Mouse (Mus musculus) hindbrain, embryonic 11.5 days (tissue): ENCODE data around the gene Sdk2. TPM values are rescaled to one million over a fixed set of nuclear protein-coding genes. Genes with fewer than 3 reads are reported as not detected.

Source experiments
- ATAC-seq: fragments of 200-750 bp; cut with Nextera tagmentation; 2 replicates; pipeline ENCODE4 v1.8.0; 2017; ENCODE audit warnings: mild to moderate bottlenecking, moderate TSS enrichment, moderate library complexity; ENCODE audit not compliant: low FRiP score
- DNase-seq: peaks from one replicate; pipeline ENCODE4 v3.0.0-alpha.2; 2015; ENCODE audit warnings: low spot score
- H3K27ac ChIP-seq: fragments of 300-500 bp; sonication (generic); 2 replicates; pipeline ENCODE4 v1.5.1; 2014; ENCODE audit warnings: mild to moderate bottlenecking, low read depth, low read length
- H3K27me3 ChIP-seq: fragments of 300-500 bp; sonication (generic); 2 replicates; pipeline ENCODE4 v1.6.1; 2014; ENCODE audit warnings: mild to moderate bottlenecking, low read length, moderate library complexity, mixed read lengths; ENCODE audit not compliant: control insufficient read depth, insufficient read depth
- H3K36me3 ChIP-seq: fragments of 300-500 bp; sonication (generic); 2 replicates; pipeline ENCODE4 v1.6.1; 2014; ENCODE audit warnings: mild to moderate bottlenecking, low read length, moderate library complexity, mixed read lengths; ENCODE audit not compliant: control insufficient read depth, insufficient read depth
- H3K4me1 ChIP-seq: fragments of 300-500 bp; sonication (generic); replicated peaks from 2 replicates; pipeline ENCODE4 v1.6.1; 2014; ENCODE audit warnings: low read length, mixed read lengths; ENCODE audit not compliant: control insufficient read depth, insufficient read depth
- H3K4me2 ChIP-seq: fragments of 300-500 bp; sonication (generic); replicated peaks from 2 replicates; pipeline ENCODE4 v1.6.1; 2014; ENCODE audit warnings: mild to moderate bottlenecking, low read depth, low read length
- H3K4me3 ChIP-seq: fragments of 300-500 bp; sonication (generic); 2 replicates; pipeline ENCODE4 v1.5.1; 2014; ENCODE audit warnings: low read depth, low read length
- H3K9ac ChIP-seq: fragments of 300-500 bp; sonication (generic); 2 replicates; pipeline ENCODE4 v1.6.1; 2014; ENCODE audit warnings: low read depth, low read length
- H3K9me3 ChIP-seq: fragments of 300-500 bp; sonication (generic); 2 replicates; pipeline ENCODE4 v1.6.1; 2016; ENCODE audit warnings: low read length; ENCODE audit not compliant: control insufficient read depth
- WGBS: fragments of 180-500 bp; shearing (Covaris S2); extraction: QIAGEN DNeasy Blood & Tissue Kit; methylation state at CpG from one replicate; pipeline ENCODE4 v1.1.7; 2014; 5-methylcytosine and 5-hydroxymethylcytosine counted together
- polyA plus RNA-seq: library from polyadenylated mRNA; unstranded; fragments of >200 nt; fragmentation: Nextera tagmentation; extraction: Ambion mirVana; gene quantifications from 2 replicates; pipeline ENCODE4 v1.2.1, GENCODE M21; 2014

The Sdk2 gene
- 2.9 and 4.2 TPM in 2 replicates for polyA plus RNA-seq

DNA sequence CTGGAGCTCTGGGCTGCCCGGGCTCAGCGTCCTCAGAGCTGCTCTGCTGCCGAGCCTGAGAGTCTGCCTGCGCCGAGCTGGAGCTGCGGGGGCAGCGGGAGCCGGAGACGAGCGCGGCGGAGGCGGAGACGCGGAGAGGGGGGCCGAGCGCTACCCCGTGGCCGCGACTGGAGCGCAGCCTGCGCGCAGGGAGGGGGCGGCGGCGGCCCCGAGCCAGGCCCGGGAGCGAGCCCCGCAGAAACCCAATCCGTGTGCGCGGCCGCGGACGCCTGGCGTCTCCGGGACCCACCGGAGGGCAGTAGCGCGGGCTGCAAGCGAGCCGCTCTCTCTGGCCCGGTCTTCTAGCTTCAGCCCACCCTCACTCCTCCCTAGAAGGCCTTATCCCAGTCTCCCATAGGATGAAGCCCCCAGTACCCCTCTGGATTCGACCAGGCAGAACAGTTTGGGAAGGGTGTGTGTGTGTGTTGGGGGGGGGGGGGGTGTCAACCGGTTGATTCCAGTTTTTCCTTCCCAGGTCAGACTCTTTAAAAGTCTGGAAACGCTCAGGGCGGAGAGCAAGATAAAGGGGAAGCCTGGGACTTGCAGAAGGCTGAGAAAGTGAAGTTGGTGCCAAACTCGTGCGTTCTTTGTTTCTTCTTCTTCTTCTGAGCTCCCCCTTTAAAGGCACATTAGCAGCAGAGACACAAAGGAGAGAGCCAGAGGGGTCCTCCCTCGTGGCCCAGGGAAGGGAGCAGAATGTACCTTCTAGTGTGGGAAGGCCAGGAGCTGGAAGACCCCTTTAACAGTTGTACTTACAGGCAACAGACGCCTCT is at the start of gene Sdk2:
Gene Sdk2 (minus strand): TSS at position 96 of the 812 bp plus-strand sequence.
- peaks cover 9% of the 10 kb centered on the region for H3K27me3 ChIP-seq
- H3K4me1 ChIP-seq, result peaks cover 18% of the 10 kb centered on the region
- WGBS, result 1% methylated on average over 47 of the region's 52 CpGs
- no peaks in the 10 kb centered on the region for H3K36me3 ChIP-seq
- no peaks in the 10 kb centered on the region for H3K9me3 ChIP-seq
- peak within 1 kb of the TSS; percentile 86 for H3K27ac ChIP-seq
- peak within 1 kb of the TSS; percentile 87 for H3K9ac ChIP-seq
- peak within 1 kb of the TSS; percentile 100 for H3K4me2 ChIP-seq
- DNase-seq (peak; percentile 83), ATAC-seq (peak; percentile 73)
- H3K4me3 ChIP-seq, result peak within 1 kb of the TSS; percentile 67

DNA sequence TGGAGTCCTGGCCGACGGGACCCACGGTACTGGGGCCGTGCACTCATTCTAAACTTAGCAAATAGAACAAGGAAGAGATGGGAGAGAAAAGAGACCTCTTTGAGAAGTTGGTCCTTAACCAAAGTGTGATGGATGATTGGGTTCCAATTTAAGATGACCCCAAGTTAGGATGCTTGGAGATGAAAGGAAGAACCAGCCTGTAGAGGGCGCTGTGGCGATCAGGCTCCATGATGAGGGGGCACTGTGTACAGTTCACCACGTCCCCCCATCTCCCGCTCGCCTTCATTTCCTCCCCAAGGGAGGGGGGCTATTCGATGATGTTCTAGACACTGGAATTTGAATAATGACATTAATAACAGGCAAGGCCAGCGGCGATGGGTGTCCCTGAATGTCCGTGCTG is 48.2 kb upstream of the Sdk2 start:
- ATAC-seq (no peak), DNase-seq (no peak)
- Histone ChIP-seq H3K27ac (no peak overlapping the region), H3K4me2 (no peak overlapping the region), H3K4me3 (no peak overlapping the region), H3K27me3 (no peaks in the 10 kb centered on the region), H3K9me3 (no peaks in the 10 kb centered on the region), H3K4me1 (no peaks in the 10 kb centered on the region), H3K9ac (no peak overlapping the region), H3K36me3 (no peaks in the 10 kb centered on the region)
- 82% methylated on average over 13 of the region's 13 CpGs for WGBS

DNA sequence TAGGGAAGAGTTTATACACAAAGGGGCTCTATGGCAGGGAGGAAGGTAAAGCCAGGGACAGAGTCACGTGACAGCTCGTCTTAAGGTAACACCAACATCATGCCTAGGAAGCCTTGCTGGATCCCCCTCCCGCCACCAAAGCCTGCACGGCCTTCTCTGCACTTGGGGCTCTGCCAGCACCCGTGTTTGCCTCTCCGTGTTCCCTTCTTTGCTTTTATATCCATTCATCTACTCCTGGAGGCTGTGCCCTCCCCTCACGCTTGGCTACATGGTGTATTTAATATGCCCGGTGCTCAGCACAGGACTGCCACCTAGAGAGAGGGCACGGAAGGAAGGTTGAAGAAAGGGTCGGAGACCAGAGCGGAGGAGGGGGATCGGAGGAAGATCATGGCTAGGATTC is 47.8 kb upstream of the Sdk2 start:
- H3K27ac ChIP-seq, result no peak overlapping the region
- no peak overlapping the region for H3K4me2 ChIP-seq
- no peak overlapping the region for H3K9ac ChIP-seq
- no peaks in the 10 kb centered on the region for H3K4me1 ChIP-seq
- H3K4me3 ChIP-seq, result no peak overlapping the region
- H3K27me3 ChIP-seq, result no peaks in the 10 kb centered on the region
- no peaks in the 10 kb centered on the region for H3K36me3 ChIP-seq
- WGBS, result 82% methylated on average over 12 of the region's 12 CpGs
- ATAC-seq, result no peak
- no peak for DNase-seq
- no peaks in the 10 kb centered on the region for H3K9me3 ChIP-seq

DNA sequence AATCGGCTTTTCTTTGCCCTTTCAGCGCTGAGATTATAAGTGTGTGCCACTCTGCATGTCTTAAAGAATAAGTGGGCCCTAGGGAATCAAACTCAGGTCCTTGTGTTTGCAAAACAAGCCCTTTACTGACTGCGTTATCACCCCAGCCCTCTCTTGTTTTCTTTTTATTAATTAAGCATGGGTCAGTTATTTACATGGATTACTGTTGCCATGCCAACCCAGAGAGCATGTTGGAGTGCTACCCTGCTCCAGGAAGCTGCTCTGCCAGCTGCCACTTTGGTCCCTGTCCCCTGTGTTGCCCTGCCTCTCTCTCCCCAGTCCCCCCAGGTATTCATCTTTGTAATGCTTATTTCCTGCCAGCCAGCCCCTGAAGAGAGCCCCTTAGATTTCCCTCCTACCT is 44.0 kb upstream of the Sdk2 start:
- Histone ChIP-seq H3K9me3 (no peaks in the 10 kb centered on the region), H3K27ac (no peak overlapping the region), H3K36me3 (no peaks in the 10 kb centered on the region), H3K27me3 (no peaks in the 10 kb centered on the region), H3K4me2 (no peak overlapping the region), H3K4me3 (no peak overlapping the region), H3K9ac (no peak overlapping the region), H3K4me1 (no peaks in the 10 kb centered on the region)
- ATAC-seq, result no peak
- no peak for DNase-seq
- 44% methylated on average over 3 of the region's 3 CpGs for WGBS

DNA sequence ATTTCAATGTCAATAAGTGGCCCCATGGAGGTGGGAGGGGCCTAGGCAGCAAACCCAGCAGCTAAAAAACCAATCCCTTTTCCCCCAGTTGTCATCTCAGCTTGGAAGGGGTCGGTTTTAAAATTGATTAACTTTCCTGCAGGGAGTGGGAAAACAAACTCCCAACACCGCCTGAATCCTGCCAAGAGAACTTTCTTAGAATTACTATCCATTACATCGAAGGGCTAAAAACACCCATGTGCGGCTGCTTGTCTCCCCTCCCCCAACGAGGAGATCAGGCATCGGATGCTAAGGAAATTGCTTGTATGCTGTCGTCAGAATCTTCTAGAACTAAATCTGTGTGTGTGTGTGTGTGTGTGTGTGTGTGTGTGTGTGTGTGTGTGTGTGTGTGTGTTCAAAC is 26.8 kb upstream of the Sdk2 start:
- Histone ChIP-seq H3K4me1 (no peaks in the 10 kb centered on the region), H3K9ac (no peak overlapping the region), H3K4me2 (no peak overlapping the region), H3K27me3 (no peaks in the 10 kb centered on the region), H3K9me3 (no peaks in the 10 kb centered on the region), H3K4me3 (no peak overlapping the region), H3K27ac (no peak overlapping the region), H3K36me3 (no peaks in the 10 kb centered on the region)
- no peak for ATAC-seq
- 75% methylated on average over 7 of the region's 7 CpGs for WGBS
- no peak for DNase-seq

DNA sequence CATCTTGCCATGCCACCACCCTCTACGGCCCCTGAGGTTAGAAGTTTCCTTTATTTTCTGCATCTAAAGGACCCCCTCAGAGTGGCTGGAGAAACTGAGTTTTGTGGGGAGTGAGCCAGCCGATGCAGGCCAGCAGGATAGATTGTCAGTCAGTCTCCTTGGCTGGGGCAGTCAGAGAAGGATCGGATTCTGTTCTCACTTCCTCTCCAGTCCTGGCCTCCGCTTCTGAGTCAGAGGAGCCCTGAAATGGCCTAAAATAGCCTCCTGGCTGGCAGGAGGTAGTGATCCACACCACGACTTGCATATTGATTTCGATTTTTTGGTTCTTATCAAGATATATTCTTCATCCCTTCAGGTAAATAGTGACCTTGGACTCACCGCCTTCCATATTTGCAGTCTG is 26.3 kb upstream of the Sdk2 start:
- no peaks in the 10 kb centered on the region for H3K27me3 ChIP-seq
- WGBS, result 60% methylated on average over 7 of the region's 7 CpGs
- DNase-seq (no peak), ATAC-seq (no peak)
- H3K4me2 ChIP-seq, result no peak overlapping the region
- H3K27ac ChIP-seq, result no peak overlapping the region
- no peak overlapping the region for H3K4me3 ChIP-seq
- no peaks in the 10 kb centered on the region for H3K9me3 ChIP-seq
- H3K36me3 ChIP-seq, result no peaks in the 10 kb centered on the region
- no peak overlapping the region for H3K9ac ChIP-seq
- H3K4me1 ChIP-seq, result no peaks in the 10 kb centered on the region

DNA sequence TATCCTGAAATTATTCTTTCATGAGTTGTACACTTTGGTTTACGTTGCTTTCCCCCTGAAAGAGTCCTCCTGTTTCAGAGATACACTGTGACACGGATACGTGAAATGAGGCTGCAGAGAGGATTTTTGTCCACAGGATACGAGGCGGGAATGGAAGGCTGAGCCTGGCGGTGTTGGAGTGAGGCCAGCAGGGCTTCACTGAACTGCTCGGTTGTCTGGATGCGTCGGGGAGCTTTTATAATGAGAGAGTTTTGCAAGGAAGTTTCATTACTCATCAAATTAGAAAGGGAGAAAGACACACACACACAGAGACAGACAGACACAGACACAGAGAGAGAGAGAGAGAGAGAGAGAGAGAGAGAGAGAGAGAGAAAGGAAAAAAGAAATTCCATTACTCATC is 13.8 kb upstream of the Sdk2 start:
- no peaks in the 10 kb centered on the region for H3K27me3 ChIP-seq
- H3K9ac ChIP-seq, result no peak overlapping the region
- WGBS, result 84% methylated on average over 9 of the region's 9 CpGs
- no peaks in the 10 kb centered on the region for H3K9me3 ChIP-seq
- no peaks in the 10 kb centered on the region for H3K4me1 ChIP-seq
- no peaks in the 10 kb centered on the region for H3K36me3 ChIP-seq
- DNase-seq (no peak), ATAC-seq (no peak)
- H3K4me2 ChIP-seq, result no peak overlapping the region
- H3K4me3 ChIP-seq, result no peak overlapping the region
- H3K27ac ChIP-seq, result no peak overlapping the region

DNA sequence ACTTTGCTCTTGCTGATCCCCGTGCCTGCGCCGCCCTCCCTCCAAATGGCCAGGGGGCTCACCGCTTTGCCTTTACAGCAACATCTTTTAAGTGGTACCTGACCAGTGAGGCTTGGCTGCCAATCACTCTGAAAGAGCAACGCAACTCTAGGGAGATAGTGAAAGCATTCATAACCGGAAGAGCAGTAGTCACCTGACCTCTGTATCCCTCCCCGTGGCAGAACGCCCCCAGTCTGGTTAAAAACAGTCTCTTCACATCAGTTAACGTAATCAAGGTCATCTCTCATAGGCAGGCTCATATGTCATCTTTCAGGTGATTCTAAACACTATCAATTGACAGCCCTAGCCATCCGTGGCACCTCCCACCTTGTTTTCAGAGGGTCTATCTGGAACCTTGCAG is 5.8 kb upstream of the Sdk2 start:
- DNase-seq (no peak), ATAC-seq (no peak)
- 77% methylated on average over 10 of the region's 10 CpGs for WGBS
- no peak overlapping the region for H3K4me3 ChIP-seq
- H3K4me2 ChIP-seq, result no peak overlapping the region
- no peak overlapping the region for H3K9ac ChIP-seq
- H3K36me3 ChIP-seq, result no peaks in the 10 kb centered on the region
- peaks cover 3% of the 10 kb centered on the region for H3K4me1 ChIP-seq
- no peak overlapping the region for H3K27ac ChIP-seq
- no peaks in the 10 kb centered on the region for H3K9me3 ChIP-seq
- peaks cover 3% of the 10 kb centered on the region; the same call in 1 of the 2 replicates for H3K27me3 ChIP-seq

DNA sequence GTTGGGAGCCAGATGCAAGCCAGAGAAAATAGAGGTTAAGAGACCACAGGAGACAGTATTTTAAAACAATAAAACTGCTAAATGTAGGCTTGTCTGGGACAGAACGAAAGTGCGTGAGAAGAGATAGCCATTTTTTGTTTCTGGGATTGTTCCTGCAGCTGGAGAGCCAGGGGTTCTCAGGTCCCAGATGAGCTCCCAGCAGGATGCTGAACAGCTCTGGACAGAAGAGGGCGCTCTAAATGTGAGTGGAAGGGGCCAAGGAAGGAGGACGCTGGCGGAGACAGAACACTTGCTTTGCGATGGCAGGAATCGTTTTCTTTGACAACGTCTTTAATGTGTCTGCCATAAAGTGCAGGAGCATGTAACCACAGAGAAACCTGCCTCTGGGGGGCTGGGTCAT is 5.2 kb upstream of the Sdk2 start:
- Histone ChIP-seq H3K4me2 (no peak overlapping the region), H3K4me1 (peaks cover 3% of the 10 kb centered on the region), H3K36me3 (no peaks in the 10 kb centered on the region), H3K9ac (no peak overlapping the region), H3K4me3 (no peak overlapping the region), H3K27me3 (peaks cover 3% of the 10 kb centered on the region; the same call in 1 of the 2 replicates), H3K27ac (no peak overlapping the region), H3K9me3 (no peaks in the 10 kb centered on the region)
- DNase-seq, result peak; percentile 73
- WGBS, result 31% methylated on average over 8 of the region's 8 CpGs
- ATAC-seq, result no peak
